Mouse (Mus musculus): ENCODE data around the gene Efemp2.

DNA sequence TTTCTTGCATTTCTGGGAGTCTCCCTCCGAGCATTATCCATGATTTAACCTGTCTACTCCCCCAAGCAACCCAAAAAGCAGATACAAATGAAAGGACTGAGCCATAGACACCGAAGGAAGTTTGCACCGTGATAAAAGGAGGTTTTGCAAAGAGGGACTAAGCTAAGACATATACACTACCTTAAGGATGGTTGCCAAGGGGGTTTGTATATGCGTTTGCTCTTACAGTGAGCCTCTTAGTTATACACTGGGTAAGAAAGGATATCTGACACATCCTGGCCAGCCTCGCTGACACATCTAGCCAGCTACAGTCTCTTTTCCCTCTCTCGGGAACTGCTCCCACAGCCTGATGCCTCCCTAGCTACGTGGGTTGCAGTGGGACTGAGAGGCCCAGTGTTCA, 39.8 kb upstream of the Efemp2 start:
- no peak for TF ChIP-seq GATA1 (IDR thresholded peaks at IDR 0.05; ENCODE audit: borderline replicate concordance, low read length)
- TF ChIP-seq FLI1 (IDR thresholded peaks at IDR 0.05; ENCODE audit: low read length), result no peak

Measured in megakaryocyte, embryonic 14.5 days (primary cell).